Mouse (Mus musculus) thymus, adult 2 months (tissue): ENCODE data around the gene Ndufs3.

Source experiments
- CTCF ChIP-seq: fragments of 200-500 bp; IDR thresholded peaks from 2 replicates; pipeline ENCODE4 v1.5.1; 2012; ENCODE audit warnings: mild to moderate bottlenecking, control low read depth, low read length, moderate library complexity, borderline replicate concordance; ENCODE audit not compliant: control insufficient read depth, poor library complexity, insufficient read depth; ENCODE audit errors: extremely low read depth
- POLR2A ChIP-seq: fragments of 200-500 bp; IDR thresholded peaks from 2 replicates; pipeline ENCODE4 v1.6.1; 2012; ENCODE audit warnings: mild to moderate bottlenecking, low read length, control low read depth, moderate library complexity; ENCODE audit not compliant: control insufficient read depth, poor library complexity, insufficient read depth; ENCODE audit errors: extremely low read depth

DNA sequence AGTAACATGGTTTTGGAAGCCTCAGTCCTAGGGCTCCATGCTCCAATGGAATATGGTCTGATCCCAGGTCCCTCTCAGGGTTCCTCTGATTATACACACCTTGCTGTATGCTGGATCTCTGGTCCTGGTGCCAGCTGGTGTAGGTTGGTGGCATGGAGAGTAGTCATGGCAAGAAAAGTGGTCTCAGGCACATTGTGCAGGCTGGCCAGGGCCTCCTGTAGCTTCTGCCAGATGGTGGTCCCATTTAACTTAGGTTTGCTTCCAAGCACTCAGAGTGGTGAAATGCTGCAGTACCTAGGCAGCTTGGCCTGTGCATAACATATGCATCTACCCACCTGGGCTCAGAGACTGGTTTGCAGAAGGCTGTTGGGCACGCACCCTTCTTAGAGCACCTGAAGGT, 54.2 kb downstream of the Ndufs3 start:
- TF ChIP-seq CTCF (no peak), POLR2A (no peak)
